Mouse (Mus musculus) bone marrow macrophage, adult 2 months (primary cell): ENCODE results near the gene Fuk. TPM values are rescaled to one million over a fixed set of nuclear protein-coding genes. Genes with fewer than 3 reads are reported as not detected.
"Not testable (repeated sequence)": the region's sequence is repeated elsewhere in the genome, so short reads cannot be mapped to it uniquely, and the experiment has no call there.

Source experiments
- H3K27ac ChIP-seq: 2 replicates; pipeline ENCODE4 v1.5.1; 2012; ENCODE audit warnings: low read depth, low read length; ENCODE audit not compliant: insufficient read depth
- H3K4me1 ChIP-seq: 2 replicates; pipeline ENCODE4 v1.6.1; 2012; ENCODE audit warnings: low read length; ENCODE audit not compliant: control insufficient read depth, insufficient read depth
- H3K4me3 ChIP-seq: 2 replicates; pipeline ENCODE4 v1.5.1; 2012; ENCODE audit warnings: mild to moderate bottlenecking, low read length, moderate library complexity; ENCODE audit not compliant: insufficient read depth
- CTCF ChIP-seq: IDR thresholded peaks from 2 replicates; pipeline ENCODE4 v1.5.1; 2012; ENCODE audit warnings: low read depth, mild to moderate bottlenecking, low read length, moderate library complexity
- POLR2A ChIP-seq: IDR thresholded peaks from 2 replicates; pipeline ENCODE4 v1.6.1; 2012; ENCODE audit warnings: mild to moderate bottlenecking, low read depth, low read length, borderline replicate concordance
- polyA plus RNA-seq: library from polyadenylated mRNA; stranded (reverse); fragments of >200 nt; gene quantifications from 2 replicates; pipeline ENCODE4 v1.2.4, GENCODE M21; 2012; ENCODE audit not compliant: missing spikeins, insufficient read depth, insufficient read length

Gene Fuk
- polyA plus RNA-seq, 1 experiment, result 6.2 TPM

DNA sequence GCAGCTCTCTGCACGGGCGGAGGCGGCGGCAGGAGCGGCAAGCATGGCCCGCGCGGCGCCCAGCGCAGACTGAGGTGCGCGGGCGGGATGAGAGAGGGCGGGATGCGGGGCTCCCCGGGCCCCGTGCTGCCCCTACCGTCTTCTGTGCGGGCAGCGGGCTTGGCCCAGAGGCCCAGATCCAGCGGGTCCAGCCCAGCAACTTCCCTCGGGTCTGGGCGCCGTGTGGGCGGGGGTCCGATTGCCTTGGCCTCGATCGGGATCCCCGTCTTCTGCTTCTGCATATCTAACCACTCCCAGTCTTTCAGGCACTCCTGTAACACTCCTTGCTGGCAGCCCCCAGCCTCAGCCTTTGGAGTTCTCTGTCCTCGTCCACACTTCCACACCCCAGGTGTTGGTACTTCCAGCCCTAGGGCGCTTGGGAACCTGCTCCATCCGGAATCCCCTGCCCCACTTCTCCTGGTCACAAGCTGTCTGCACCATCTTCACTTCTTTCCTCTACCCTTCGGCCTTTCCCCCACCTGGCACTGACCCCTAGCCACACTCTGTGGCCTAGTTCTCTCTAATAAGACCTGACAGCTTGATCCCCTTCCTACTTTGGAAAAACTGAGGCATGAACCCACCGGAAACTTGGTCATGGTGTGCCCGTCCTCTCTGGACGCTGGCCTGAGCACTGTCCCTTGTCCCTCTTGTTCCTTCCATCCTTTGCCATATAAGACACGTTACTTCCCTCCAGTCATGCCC is 17.9 kb upstream of the Fuk start:
- H3K4me3 ChIP-seq, result peak overlapping the region; percentile 68
- TF ChIP-seq POLR2A (no peak), CTCF (0 out of 2 replicates have a peak, but pooled peaks have one; percentile 5)
- H3K27ac ChIP-seq, result no peak overlapping the region
- H3K4me1 ChIP-seq, result peaks cover 32% of the 10 kb centered on the region

- Histone ChIP-seq H3K27ac (no peak within 1 kb of the TSS), H3K4me1 (peaks cover 28% of the 10 kb centered on the region), H3K4me3 (peak within 1 kb of the TSS; percentile 68)
- TF ChIP-seq POLR2A (no peak), CTCF (no peak)
These were observed 17.2 kb upstream of the Fuk start, which contains the start of gene St3gal2 for GRCm38 (mm10) chr8:110919341-110920031. Gene St3gal2 (plus strand): TSS chr8:110919922.

DNA sequence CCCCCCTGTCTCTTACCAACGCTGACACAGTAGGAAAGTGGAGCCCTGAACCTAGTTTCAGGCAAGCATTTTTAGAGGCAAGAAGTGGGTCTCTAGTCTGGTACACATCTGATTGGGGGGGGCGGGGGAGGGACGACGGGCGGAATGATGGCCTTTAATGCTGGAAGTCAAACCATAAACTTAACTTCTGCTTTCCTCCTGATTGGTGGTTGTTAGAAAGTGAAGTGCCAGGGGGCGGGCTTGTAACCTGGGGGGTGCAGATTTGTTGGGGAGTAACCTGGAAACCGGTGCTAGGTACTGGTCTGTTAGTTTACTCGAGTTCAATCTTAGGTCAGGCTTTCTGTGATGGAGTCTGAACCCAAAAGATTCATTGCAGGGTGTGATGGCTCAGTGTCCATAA is 16.2 kb upstream of the Fuk start:
- TF ChIP-seq POLR2A (no peak), CTCF (no peak)
- Histone ChIP-seq H3K4me3 (no peak overlapping the region), H3K4me1 (peaks cover 20% of the 10 kb centered on the region), H3K27ac (no peak overlapping the region)

- Histone ChIP-seq H3K4me3 (no peak overlapping the region), H3K27ac (no peak overlapping the region), H3K4me1 (peaks cover 20% of the 10 kb centered on the region)
- TF ChIP-seq POLR2A, result no peak
- TF ChIP-seq CTCF, result no peak
These were observed 15.7 kb upstream of the Fuk start for GRCm38 (mm10) chr8:110918027-110918426.

DNA sequence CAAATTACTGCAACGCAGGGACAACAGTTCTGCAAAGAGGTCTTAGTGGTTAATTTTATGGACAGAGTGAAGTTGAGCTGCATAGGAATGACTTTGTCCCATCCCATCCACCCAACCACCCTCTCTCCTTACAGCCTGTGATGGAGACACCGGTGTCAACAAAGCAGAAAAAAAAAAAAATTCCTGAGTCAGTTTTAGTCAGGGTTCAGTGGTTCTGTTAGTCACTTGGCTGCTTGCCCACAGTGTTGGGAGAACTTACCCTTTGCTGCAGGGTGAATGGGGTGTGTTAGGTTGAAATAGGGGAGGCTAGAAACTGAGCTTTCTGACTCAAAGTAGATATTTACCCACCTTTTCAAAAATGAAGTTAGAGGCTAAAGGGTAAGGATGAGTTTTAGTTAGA is 15.1 kb upstream of the Fuk start:
- Histone ChIP-seq H3K4me3 (no peak overlapping the region), H3K27ac (no peak overlapping the region), H3K4me1 (peaks cover 20% of the 10 kb centered on the region)
- TF ChIP-seq CTCF (no peak), POLR2A (no peak)

GRCm38 (mm10) chr8:110911576-110912570 is 9.6 kb upstream of the Fuk start:
- Histone ChIP-seq H3K4me3 (peak overlapping the region; percentile 14; the same call in 1 of the 2 replicates), H3K27ac (peak overlapping the region; percentile 37; the same call in 1 of the 2 replicates)
- TF ChIP-seq CTCF (no peak), POLR2A (no peak)

DNA sequence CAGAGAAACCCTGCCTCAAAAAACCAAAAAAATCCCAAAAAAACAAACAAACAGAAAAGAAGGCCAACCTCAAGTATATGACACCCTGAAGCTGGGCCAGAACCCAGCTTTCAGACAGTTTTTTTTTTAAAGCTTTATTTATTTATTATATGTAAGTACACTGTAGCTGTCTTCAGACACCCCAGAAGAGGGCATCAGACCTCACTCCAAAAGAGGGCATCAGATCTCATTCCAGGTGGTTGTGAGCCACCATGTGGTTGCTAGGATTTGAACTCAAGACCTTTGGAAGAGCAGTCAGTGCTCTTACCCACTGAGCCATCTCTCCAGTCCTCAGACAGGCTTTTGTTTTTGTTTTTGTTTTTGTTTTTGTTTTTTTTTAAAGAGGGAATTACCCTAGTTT is 7.6 kb upstream of the Fuk start:
- not testable (repeated sequence) for H3K27ac ChIP-seq, H3K4me3 ChIP-seq, H3K4me1 ChIP-seq

More at GRCm38 (mm10) chr8:110911576-110912570, 9.6 kb upstream of the Fuk start:
- peaks cover 7% of the 10 kb centered on the region for H3K4me1 ChIP-seq

DNA sequence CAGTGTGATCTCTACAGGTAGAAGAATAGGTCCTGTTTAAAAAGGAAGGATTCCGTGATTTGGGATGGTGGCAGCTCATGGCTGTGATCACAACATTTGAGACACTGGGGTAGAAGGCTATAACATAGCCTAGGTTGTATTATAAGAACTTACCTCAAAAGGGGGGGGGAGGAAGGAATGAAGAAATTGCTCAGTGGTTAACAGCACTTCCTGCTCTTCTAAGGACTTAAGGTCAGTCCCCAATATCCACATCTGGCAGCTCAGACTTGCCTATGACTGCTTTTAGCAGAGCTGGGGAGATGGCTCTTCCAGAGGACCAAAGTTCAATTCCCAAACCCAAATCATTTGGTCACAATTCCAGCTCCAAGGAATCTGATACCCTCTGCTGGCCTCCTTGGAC is 4.4 kb upstream of the Fuk start:
- Histone ChIP-seq H3K27ac (no peak overlapping the region), H3K4me3 (no peak overlapping the region), H3K4me1 (peaks cover under 1% of the 10 kb centered on the region)
- TF ChIP-seq POLR2A, result no peak
- no peak for TF ChIP-seq CTCF

DNA sequence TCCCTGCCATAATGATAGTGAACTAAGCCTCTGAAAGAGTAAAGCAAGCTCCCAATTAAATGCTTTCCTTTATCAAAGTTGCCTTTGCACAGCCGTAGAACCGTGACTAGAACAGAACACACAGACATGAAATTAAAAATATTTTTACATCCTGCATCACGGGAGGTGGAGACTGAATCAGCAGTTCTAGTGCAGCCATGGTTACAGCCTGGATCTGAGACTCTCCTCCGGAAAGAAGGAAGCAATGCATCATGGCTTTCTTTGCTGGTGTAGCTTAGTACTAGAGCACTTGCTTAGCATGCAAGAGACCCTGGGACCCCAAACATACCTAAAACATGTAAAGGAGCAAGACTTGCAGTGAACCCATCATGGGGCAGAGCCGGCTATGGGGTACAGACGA is 3.1 kb upstream of the Fuk start:
- no peak overlapping the region for H3K27ac ChIP-seq
- no peak overlapping the region for H3K4me3 ChIP-seq
- no peak for TF ChIP-seq CTCF
- no peak for TF ChIP-seq POLR2A
- no peaks in the 10 kb centered on the region for H3K4me1 ChIP-seq
